Mouse (Mus musculus) kidney, postnatal 0 days (tissue): ENCODE data around the gene Upk1b. TPM values are rescaled to one million over a fixed set of nuclear protein-coding genes. Genes with fewer than 3 reads are reported as not detected.

Source experiments
- ATAC-seq: fragments of 200-750 bp; cut with Nextera tagmentation; replicated peaks from 2 replicates; pipeline ENCODE4 v1.8.0; 2017; ENCODE audit warnings: low read depth, moderate number of reproducible peaks, moderate TSS enrichment, moderate library complexity; ENCODE audit not compliant: low FRiP score
- DNase-seq: peaks from one replicate; pipeline ENCODE4 v3.0.0-alpha.2; 2016; ENCODE audit warnings: low spot score
- H3K27ac ChIP-seq: fragments of 300-500 bp; sonication (generic); 2 replicates; pipeline ENCODE4 v1.5.1; 2014; ENCODE audit warnings: mild to moderate bottlenecking
- H3K27me3 ChIP-seq: fragments of 300-500 bp; sonication (generic); 2 replicates; pipeline ENCODE4 v1.6.1; 2014; ENCODE audit warnings: low read length, mixed read lengths; ENCODE audit not compliant: insufficient read depth
- H3K36me3 ChIP-seq: fragments of 300-500 bp; sonication (generic); 2 replicates; pipeline ENCODE4 v1.6.1; 2014; ENCODE audit warnings: low read length, mixed read lengths; ENCODE audit not compliant: insufficient read depth
- H3K4me1 ChIP-seq: fragments of 300-500 bp; sonication (generic); replicated peaks from 2 replicates; pipeline ENCODE4 v1.6.1; 2014; ENCODE audit warnings: antibody characterized with exemption, low read length, mixed read lengths; ENCODE audit not compliant: insufficient read depth
- H3K4me2 ChIP-seq: fragments of 300-500 bp; sonication (generic); 2 replicates; pipeline ENCODE4 v1.6.1; 2014; ENCODE audit warnings: mild to moderate bottlenecking, low read length, moderate library complexity, mixed read lengths
- H3K4me3 ChIP-seq: fragments of 300-500 bp; sonication (generic); replicated peaks from 2 replicates; pipeline ENCODE4 v1.5.1; 2014; ENCODE audit warnings: low read depth, low read length
- H3K9ac ChIP-seq: fragments of 300-500 bp; sonication (generic); 2 replicates; pipeline ENCODE4 v1.6.1; 2014; ENCODE audit warnings: low read depth, low read length
- H3K9me3 ChIP-seq: fragments of 300-500 bp; sonication (generic); replicated peaks from 2 replicates; pipeline ENCODE4 v1.6.1; 2016; ENCODE audit warnings: low read length, inconsistent platforms, mixed read lengths
- CTCF ChIP-seq: IDR thresholded peaks from 2 replicates; pipeline ENCODE4 v1.5.1; 2016; ENCODE audit warnings: antibody characterized with exemption, low read depth, mild to moderate bottlenecking, moderate library complexity
- WGBS: fragments of 180-500 bp; shearing (Covaris S2); extraction: QIAGEN DNeasy Blood & Tissue Kit; methylation state at CpG from one replicate; pipeline ENCODE4 v1.1.7; 2014; 5-methylcytosine and 5-hydroxymethylcytosine counted together
- polyA plus RNA-seq: library from polyadenylated mRNA; unstranded; fragments of >200 nt; fragmentation: Nextera tagmentation; extraction: Ambion mirVana; gene quantifications from 2 replicates; pipeline ENCODE4 v1.2.1, GENCODE M21; 2015

Upk1b gene
- polyA plus RNA-seq, 1 experiment from 2014 or later = 47.9 TPM

GRCm38 (mm10) chr16:38758104-38758861 is 41.8 kb downstream of the Upk1b start:
- ATAC-seq (no peak), DNase-seq (peak; percentile 28)
- no peak for TF ChIP-seq CTCF
- no peak overlapping the region for H3K9ac ChIP-seq
- 75% methylated on average over 12 of the region's 12 CpGs for WGBS
- H3K4me2 ChIP-seq = no peak overlapping the region
- peaks cover 4% of the 10 kb centered on the region for H3K4me1 ChIP-seq
- H3K4me3 ChIP-seq = no peak overlapping the region
- H3K36me3 ChIP-seq = 0 out of 2 replicates have a peak, but pooled peaks cover 4% of the 10 kb centered on the region
- no peaks in the 10 kb centered on the region for H3K27me3 ChIP-seq
- H3K9me3 ChIP-seq = no peaks in the 10 kb centered on the region
- peak overlapping the region; percentile 28 for H3K27ac ChIP-seq

DNA sequence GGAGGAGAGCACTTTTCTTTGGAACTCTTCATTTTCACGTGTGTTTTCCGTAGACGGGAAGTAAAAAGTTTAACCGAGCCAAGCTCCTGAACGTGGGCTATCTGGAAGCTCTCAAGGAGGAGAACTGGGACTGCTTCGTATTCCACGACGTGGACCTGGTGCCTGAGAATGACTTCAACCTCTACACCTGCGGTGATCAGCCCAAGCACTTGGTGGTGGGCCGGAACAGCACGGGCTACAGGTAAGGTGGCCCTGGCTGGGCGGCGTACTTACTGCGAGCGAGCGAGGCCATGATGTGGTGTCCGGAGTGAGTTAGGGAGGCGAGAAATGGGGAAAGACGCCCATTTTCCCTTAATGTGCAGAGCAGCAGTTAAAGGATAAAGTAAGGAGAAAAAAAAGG is 42.5 kb downstream of the Upk1b start:
- Histone ChIP-seq H3K27ac (peak overlapping the region; percentile 25; the same call in 1 of the 2 replicates), H3K4me1 (peaks cover 4% of the 10 kb centered on the region), H3K4me2 (no peak overlapping the region), H3K9ac (no peak overlapping the region), H3K27me3 (no peaks in the 10 kb centered on the region), H3K36me3 (0 out of 2 replicates have a peak, but pooled peaks cover 4% of the 10 kb centered on the region), H3K4me3 (no peak overlapping the region), H3K9me3 (no peaks in the 10 kb centered on the region)
- no peak for TF ChIP-seq CTCF
- 93% methylated on average over 19 of the region's 19 CpGs for WGBS
- DNase-seq = no peak
- no peak for ATAC-seq

DNA sequence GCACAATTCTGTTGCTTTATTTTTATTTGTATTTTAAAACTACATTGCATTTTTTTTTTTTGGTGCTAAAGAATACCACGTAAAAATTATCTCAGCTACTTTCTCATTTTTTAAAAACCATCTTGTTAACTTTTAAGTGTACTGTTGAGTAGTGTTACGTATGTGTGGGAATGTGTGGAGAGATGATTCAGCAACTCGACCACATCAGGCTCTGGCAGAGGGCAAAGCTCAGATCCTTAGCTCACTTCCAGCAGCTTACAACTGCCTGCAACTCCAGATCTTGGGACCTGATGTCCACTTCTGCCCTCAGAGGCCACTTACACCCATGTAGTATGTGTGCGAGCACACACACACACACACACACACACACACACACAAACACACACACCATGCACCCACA is 43.6 kb downstream of the Upk1b start:
- Histone ChIP-seq H3K27ac (no peak overlapping the region), H3K36me3 (0 out of 2 replicates have a peak, but pooled peaks cover 4% of the 10 kb centered on the region), H3K27me3 (no peaks in the 10 kb centered on the region), H3K4me2 (no peak overlapping the region), H3K4me3 (no peak overlapping the region), H3K9me3 (no peaks in the 10 kb centered on the region), H3K4me1 (peaks cover 4% of the 10 kb centered on the region), H3K9ac (no peak overlapping the region)
- ATAC-seq (0 out of 2 replicates have a peak, but pooled peaks have one; percentile 40), DNase-seq (no peak)
- 64% methylated on average over 4 of the region's 4 CpGs for WGBS
- no peak for TF ChIP-seq CTCF

- Histone ChIP-seq H3K4me2 (no peak overlapping the region), H3K4me3 (no peak overlapping the region), H3K27ac (peak overlapping the region; percentile 25; the same call in 1 of the 2 replicates), H3K9me3 (no peaks in the 10 kb centered on the region), H3K36me3 (0 out of 2 replicates have a peak, but pooled peaks cover 4% of the 10 kb centered on the region), H3K27me3 (no peaks in the 10 kb centered on the region), H3K4me1 (peaks cover 4% of the 10 kb centered on the region), H3K9ac (no peak overlapping the region)
- ATAC-seq = no peak
- TF ChIP-seq CTCF = no peak
- WGBS = 20% methylated on average over 5 of the region's 5 CpGs
- peak; percentile 62 for DNase-seq
Observed at GRCm38 (mm10) chr16:38756177-38756503, 44.0 kb downstream of the Upk1b start.

- H3K4me3 ChIP-seq = no peak overlapping the region
- no peak for TF ChIP-seq CTCF
- H3K36me3 ChIP-seq = 0 out of 2 replicates have a peak, but pooled peaks cover 4% of the 10 kb centered on the region
- no peaks in the 10 kb centered on the region for H3K27me3 ChIP-seq
- peak; percentile 42 for DNase-seq
- no peak overlapping the region for H3K9ac ChIP-seq
- no peak overlapping the region for H3K4me2 ChIP-seq
- H3K9me3 ChIP-seq = no peaks in the 10 kb centered on the region
- H3K27ac ChIP-seq = 0 out of 2 replicates have a peak overlapping the region, but pooled peaks have one; percentile 25
- WGBS = 42% methylated on average over 7 of the region's 7 CpGs
- H3K4me1 ChIP-seq = peaks cover 4% of the 10 kb centered on the region
- no peak for ATAC-seq
Observed at GRCm38 (mm10) chr16:38755452-38756176, 44.5 kb downstream of the Upk1b start.

DNA sequence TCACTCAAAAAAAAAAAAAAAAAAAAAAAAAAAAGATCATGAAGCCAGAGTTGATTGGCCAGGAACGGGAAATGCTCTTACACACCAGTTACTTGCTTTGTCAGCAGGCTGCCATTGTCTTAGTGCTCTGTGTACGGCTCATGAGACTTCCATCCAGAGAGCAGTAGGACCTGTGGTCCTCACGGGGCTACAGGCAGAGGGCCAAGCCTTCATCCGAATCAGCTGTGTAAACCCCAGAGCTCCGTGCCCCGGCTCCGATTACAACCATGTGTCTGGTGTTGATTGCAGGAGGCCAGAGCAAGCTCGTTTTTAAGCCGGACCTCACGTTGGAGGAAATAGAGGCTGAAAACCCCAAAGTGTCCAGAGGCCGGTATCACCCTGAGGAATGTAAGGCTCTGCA is 46.5 kb downstream of the Upk1b start:
- WGBS = 28% methylated on average over 11 of the region's 11 CpGs
- no peak for TF ChIP-seq CTCF
- peak; percentile 48 for DNase-seq
- Histone ChIP-seq H3K9ac (no peak overlapping the region), H3K27me3 (no peaks in the 10 kb centered on the region), H3K9me3 (no peaks in the 10 kb centered on the region), H3K4me1 (peaks cover 4% of the 10 kb centered on the region), H3K36me3 (0 out of 2 replicates have a peak, but pooled peaks cover 4% of the 10 kb centered on the region), H3K4me2 (no peak overlapping the region), H3K27ac (no peak overlapping the region), H3K4me3 (no peak overlapping the region)
- no peak; the same call in 1 of the 2 replicates for ATAC-seq
